Mouse (Mus musculus) midbrain, embryonic 16.5 days (tissue): ENCODE results near the gene Prorsd1. TPM values are rescaled to one million over a fixed set of nuclear protein-coding genes. Genes with fewer than 3 reads are reported as not detected.

Experiments used
- ATAC-seq: fragments of 200-750 bp; cut with Nextera tagmentation; 2 replicates; pipeline ENCODE4 v1.8.0; 2017; ENCODE audit warnings: moderate TSS enrichment
- H3K27ac ChIP-seq: fragments of 300-500 bp; sonication (generic); 2 replicates; pipeline ENCODE4 v1.5.1; 2014; ENCODE audit warnings: mild to moderate bottlenecking, low read length, mixed read lengths
- H3K27me3 ChIP-seq: fragments of 300-500 bp; sonication (generic); 2 replicates; pipeline ENCODE4 v1.6.1; 2014; ENCODE audit warnings: low read depth, low read length, mixed read lengths; ENCODE audit not compliant: control insufficient read depth, insufficient read depth
- H3K36me3 ChIP-seq: fragments of 300-500 bp; sonication (generic); 2 replicates; pipeline ENCODE4 v1.6.1; 2014; ENCODE audit warnings: mild to moderate bottlenecking, low read length, moderate library complexity, mixed read lengths; ENCODE audit not compliant: control insufficient read depth, insufficient read depth
- H3K4me1 ChIP-seq: fragments of 300-500 bp; sonication (generic); 2 replicates; pipeline ENCODE4 v1.6.1; 2014; ENCODE audit warnings: mild to moderate bottlenecking, low read length, mixed read lengths; ENCODE audit not compliant: control insufficient read depth, insufficient read depth
- H3K4me2 ChIP-seq: fragments of 300-500 bp; sonication (generic); 2 replicates; pipeline ENCODE4 v1.6.1; 2014; ENCODE audit warnings: mild to moderate bottlenecking, low read length, mixed read lengths
- H3K4me3 ChIP-seq: fragments of 300-500 bp; sonication (generic); 2 replicates; pipeline ENCODE4 v1.5.1; 2014; ENCODE audit warnings: low read depth, mild to moderate bottlenecking, low read length, moderate library complexity, mixed read lengths
- H3K9ac ChIP-seq: fragments of 300-500 bp; sonication (generic); 2 replicates; pipeline ENCODE4 v1.6.1; 2014; ENCODE audit warnings: low read depth, low read length, mixed read lengths
- H3K9me3 ChIP-seq: fragments of 300-500 bp; sonication (generic); replicated peaks from 2 replicates; pipeline ENCODE4 v1.6.1; 2014; ENCODE audit warnings: mild to moderate bottlenecking, low read length, mixed read lengths; ENCODE audit not compliant: control insufficient read depth, poor library complexity, severe bottlenecking
- WGBS: fragments of 180-500 bp; shearing (Covaris S2); extraction: QIAGEN DNeasy Blood & Tissue Kit; methylation state at CpG from one replicate; pipeline ENCODE4 v1.1.7; 2014; 5-methylcytosine and 5-hydroxymethylcytosine counted together
- polyA plus RNA-seq: library from polyadenylated mRNA; unstranded; fragments of >200 nt; fragmentation: Nextera tagmentation; extraction: Ambion mirVana; gene quantifications from 2 replicates; pipeline ENCODE4 v1.2.1, GENCODE M21; 2015

The Prorsd1 gene
- polyA plus RNA-seq, 1 experiment from 2014 or later: 8.4 TPM

- Histone ChIP-seq H3K4me1 (no peaks in the 10 kb centered on the region), H3K9ac (no peak overlapping the region), H3K4me3 (no peak overlapping the region), H3K9me3 (no peaks in the 10 kb centered on the region), H3K36me3 (peaks cover 11% of the 10 kb centered on the region), H3K4me2 (no peak overlapping the region), H3K27ac (no peak overlapping the region), H3K27me3 (no peaks in the 10 kb centered on the region)
- no peak for ATAC-seq
- WGBS: 94% methylated on average over 1 of the region's 1 CpGs
Measured at GRCm38 (mm10) chr11:29509421-29509820, 5.4 kb downstream of the Prorsd1 start.

- WGBS: 96% methylated on average over 2 of the region's 2 CpGs
Measured at GRCm38 (mm10) chr11:29504899-29505625, 9.8 kb downstream of the Prorsd1 start.

GRCm38 (mm10) chr11:29503948-29504893 lies 10.6 kb downstream of the Prorsd1 start:
- Histone ChIP-seq H3K9me3 (no peaks in the 10 kb centered on the region), H3K4me3 (no peak overlapping the region), H3K27ac (no peak overlapping the region), H3K4me1 (no peaks in the 10 kb centered on the region), H3K36me3 (peaks cover 32% of the 10 kb centered on the region), H3K9ac (no peak overlapping the region), H3K27me3 (no peaks in the 10 kb centered on the region), H3K4me2 (no peak overlapping the region)
- WGBS: 94% methylated on average over 10 of the region's 10 CpGs
- ATAC-seq: no peak

More at GRCm38 (mm10) chr11:29504899-29505625, 9.8 kb downstream of the Prorsd1 start:
- H3K27ac ChIP-seq: no peak overlapping the region
- ATAC-seq: no peak
- no peak overlapping the region for H3K4me2 ChIP-seq
- no peak overlapping the region for H3K9ac ChIP-seq
- no peak overlapping the region for H3K4me3 ChIP-seq
- H3K4me1 ChIP-seq: no peaks in the 10 kb centered on the region
- no peaks in the 10 kb centered on the region for H3K9me3 ChIP-seq
- peaks cover 29% of the 10 kb centered on the region for H3K36me3 ChIP-seq
- H3K27me3 ChIP-seq: no peaks in the 10 kb centered on the region

GRCm38 (mm10) chr11:29496962-29497361 lies 17.9 kb downstream of the Prorsd1 start:
- 89% methylated on average over 3 of the region's 3 CpGs for WGBS
- Histone ChIP-seq H3K9ac (no peak overlapping the region), H3K4me2 (no peak overlapping the region), H3K27me3 (no peaks in the 10 kb centered on the region), H3K4me1 (no peaks in the 10 kb centered on the region), H3K4me3 (no peak overlapping the region), H3K27ac (no peak overlapping the region), H3K36me3 (peaks cover 26% of the 10 kb centered on the region), H3K9me3 (no peaks in the 10 kb centered on the region)
- ATAC-seq: no peak

GRCm38 (mm10) chr11:29493135-29493534 lies 21.7 kb downstream of the Prorsd1 start:
- no peaks in the 10 kb centered on the region for H3K9me3 ChIP-seq
- peaks cover 18% of the 10 kb centered on the region for H3K36me3 ChIP-seq
- H3K27ac ChIP-seq: no peak overlapping the region
- WGBS: 96% methylated on average over 1 of the region's 1 CpGs
- ATAC-seq: no peak
- no peaks in the 10 kb centered on the region for H3K27me3 ChIP-seq
- no peak overlapping the region for H3K4me3 ChIP-seq
- H3K9ac ChIP-seq: no peak overlapping the region
- H3K4me2 ChIP-seq: no peak overlapping the region
- no peaks in the 10 kb centered on the region for H3K4me1 ChIP-seq

GRCm38 (mm10) chr11:29474676-29475075 lies 40.2 kb downstream of the Prorsd1 start:
- H3K27ac ChIP-seq: no peak overlapping the region
- no peak overlapping the region for H3K4me3 ChIP-seq
- H3K4me1 ChIP-seq: no peaks in the 10 kb centered on the region
- no peak overlapping the region for H3K4me2 ChIP-seq
- H3K27me3 ChIP-seq: no peaks in the 10 kb centered on the region
- no peak for ATAC-seq
- peaks cover 17% of the 10 kb centered on the region for H3K36me3 ChIP-seq
- no peak overlapping the region for H3K9ac ChIP-seq
- no peaks in the 10 kb centered on the region for H3K9me3 ChIP-seq

Other genes starting within 250 kb of the Prorsd1 start
- gene Ccdc88a, start 141.4 kb downstream of the Prorsd1 start, polyA plus RNA-seq: 70.1 and 80.5 TPM in 2 replicates
- 43.3 and 48.7 TPM in 2 replicates for gene Mtif2, start 11.4 kb upstream of the Prorsd1 start, polyA plus RNA-seq
- 0.12 and 0.14 TPM in 2 replicates for gene Clhc1, start 32.9 kb upstream of the Prorsd1 start, polyA plus RNA-seq
- gene Rps27a, start 33.1 kb upstream of the Prorsd1 start, polyA plus RNA-seq: 485 and 507 TPM in 2 replicates
- gene Rtn4, start 177.9 kb upstream of the Prorsd1 start, polyA plus RNA-seq: 140 and 142 TPM in 2 replicates